Mouse (Mus musculus) lung, postnatal 0 days (tissue): ENCODE results near the gene Fam110c. TPM values are rescaled to one million over a fixed set of nuclear protein-coding genes. Genes with fewer than 3 reads are reported as not detected.

ENCODE experiments used
- ATAC-seq: fragments of 200-750 bp; cut with Nextera tagmentation; 2 replicates; pipeline ENCODE4 v1.8.0; 2017; ENCODE audit warnings: moderate library complexity
- DNase-seq: peaks from one replicate; pipeline ENCODE4 v3.0.0-alpha.2; 2016; ENCODE audit warnings: low spot score
- H3K27ac ChIP-seq: fragments of 300-500 bp; sonication (generic); 2 replicates; pipeline ENCODE4 v1.5.1; 2014; ENCODE audit warnings: antibody characterized with exemption, mild to moderate bottlenecking, low read length, mixed read lengths
- H3K27me3 ChIP-seq: fragments of 300-500 bp; sonication (generic); replicated peaks from 2 replicates; pipeline ENCODE4 v1.6.1; 2014; ENCODE audit warnings: low read length, mixed read lengths; ENCODE audit not compliant: insufficient read depth
- H3K36me3 ChIP-seq: fragments of 300-500 bp; sonication (generic); 2 replicates; pipeline ENCODE4 v1.6.1; 2014; ENCODE audit warnings: low read length, mixed read lengths; ENCODE audit not compliant: insufficient read depth
- H3K4me1 ChIP-seq: fragments of 300-500 bp; sonication (generic); 2 replicates; pipeline ENCODE4 v1.6.1; 2014; ENCODE audit warnings: antibody characterized with exemption, low read depth, low read length, mixed read lengths; ENCODE audit not compliant: insufficient read depth
- H3K4me2 ChIP-seq: fragments of 300-500 bp; sonication (generic); replicated peaks from 2 replicates; pipeline ENCODE4 v1.6.1; 2014; ENCODE audit warnings: low read depth, mild to moderate bottlenecking, low read length, moderate library complexity, mixed read lengths
- H3K4me3 ChIP-seq: fragments of 300-500 bp; sonication (generic); 2 replicates; pipeline ENCODE4 v1.5.1; 2014; ENCODE audit warnings: low read depth, low read length
- H3K9ac ChIP-seq: fragments of 300-500 bp; sonication (generic); replicated peaks from 2 replicates; pipeline ENCODE4 v1.6.1; 2014; ENCODE audit warnings: low read depth, mild to moderate bottlenecking
- H3K9me3 ChIP-seq: fragments of 300-500 bp; sonication (generic); 2 replicates; pipeline ENCODE4 v1.6.1; 2016; ENCODE audit warnings: low read length, mixed read lengths
- CTCF ChIP-seq: IDR thresholded peaks from 2 replicates; pipeline ENCODE4 v1.5.1; 2016; ENCODE audit warnings: antibody characterized with exemption, mild to moderate bottlenecking
- EP300 ChIP-seq: IDR thresholded peaks from 2 replicates; pipeline ENCODE4 v1.6.1; 2016; ENCODE audit warnings: antibody characterized with exemption, mild to moderate bottlenecking, control low read depth
- WGBS: fragments of 180-500 bp; shearing (Covaris S2); extraction: QIAGEN DNeasy Blood & Tissue Kit; methylation state at CpG from one replicate; pipeline ENCODE4 v1.1.7; 2014; 5-methylcytosine and 5-hydroxymethylcytosine counted together
- polyA plus RNA-seq: library from polyadenylated mRNA; unstranded; fragments of >200 nt; fragmentation: Nextera tagmentation; extraction: Ambion mirVana; gene quantifications from 2 replicates; pipeline ENCODE4 v1.2.1, GENCODE M21; 2015

The Fam110c gene
- polyA plus RNA-seq, result 2.7 and 3.1 TPM in 2 replicates

- Histone ChIP-seq H3K36me3 (no peaks in the 10 kb centered on the region), H3K4me3 (peak within 1 kb of the TSS; percentile 49), H3K27ac (peak within 1 kb of the TSS; percentile 26; the same call in 1 of the 2 replicates), H3K4me2 (peak within 1 kb of the TSS; percentile 84), H3K27me3 (peaks cover 13% of the 10 kb centered on the region), H3K9ac (peak within 1 kb of the TSS; percentile 52; the same call in 1 of the 2 replicates), H3K4me1 (no peaks in the 10 kb centered on the region), H3K9me3 (no peaks in the 10 kb centered on the region)
- TF ChIP-seq CTCF (peak; percentile 39), EP300 (no peak)
- DNase-seq (peak; percentile 90), ATAC-seq (peak; percentile 94)
- 2% methylated on average over 43 of the region's 50 CpGs for WGBS
These were observed at the start of gene Fam110c for GRCm38 (mm10) chr12:31073412-31074354. TSS of gene Fam110c (plus strand) at chr12:31073861.

DNA sequence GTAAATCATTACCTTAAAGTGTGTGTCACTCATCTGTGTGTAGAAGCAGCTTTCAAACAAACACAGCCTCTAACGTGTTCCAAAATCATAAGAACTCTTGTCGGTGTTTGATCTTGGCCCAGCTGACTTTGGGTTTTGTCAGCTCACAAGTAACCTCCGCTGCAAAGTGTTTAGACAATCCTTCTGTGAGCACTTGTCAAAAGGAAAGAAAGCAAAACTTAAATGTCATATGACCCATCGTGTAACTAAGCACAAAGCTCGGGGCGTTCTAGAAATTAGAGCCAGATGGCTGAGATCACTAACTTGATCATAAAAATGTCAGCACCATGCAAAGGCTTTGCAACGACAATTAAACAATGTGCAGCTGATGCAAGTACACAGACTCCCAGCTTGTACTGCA is 47.2 kb upstream of the Fam110c start:
- Histone ChIP-seq H3K9me3 (no peaks in the 10 kb centered on the region), H3K4me3 (no peak overlapping the region), H3K27me3 (no peaks in the 10 kb centered on the region), H3K9ac (no peak overlapping the region), H3K27ac (no peak overlapping the region), H3K4me2 (no peak overlapping the region), H3K4me1 (no peaks in the 10 kb centered on the region), H3K36me3 (no peaks in the 10 kb centered on the region)
- 9% methylated on average over 7 of the region's 7 CpGs for WGBS
- peak; percentile 96 for ATAC-seq
- DNase-seq, result peak; percentile 89
- no peak for TF ChIP-seq CTCF
- peak; percentile 90 for TF ChIP-seq EP300

DNA sequence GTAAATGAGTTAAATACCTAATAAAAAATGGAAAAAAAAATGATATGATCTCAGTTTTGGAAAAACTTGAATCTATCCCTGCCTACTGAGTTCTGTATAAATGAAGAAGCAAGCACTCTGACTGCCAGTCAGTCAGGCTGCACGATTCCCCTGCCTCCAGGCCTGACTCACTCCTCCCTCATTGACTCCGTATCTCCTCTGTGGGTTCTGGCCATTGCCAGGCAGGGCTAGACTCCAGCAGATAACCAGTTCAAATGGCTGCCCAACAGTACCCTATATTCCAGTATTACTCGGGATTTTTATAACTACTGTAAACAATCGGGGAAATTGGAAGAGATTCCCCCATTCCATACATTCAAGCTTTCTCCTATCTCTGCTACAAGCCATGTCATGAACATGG is 21.6 kb upstream of the Fam110c start:
- Histone ChIP-seq H3K4me1 (no peaks in the 10 kb centered on the region), H3K9ac (no peak overlapping the region), H3K9me3 (no peaks in the 10 kb centered on the region), H3K4me2 (no peak overlapping the region), H3K36me3 (no peaks in the 10 kb centered on the region), H3K4me3 (no peak overlapping the region), H3K27me3 (no peaks in the 10 kb centered on the region), H3K27ac (no peak overlapping the region)
- 85% methylated on average over 4 of the region's 4 CpGs for WGBS
- TF ChIP-seq EP300, result no peak
- no peak for TF ChIP-seq CTCF
- DNase-seq (no peak), ATAC-seq (no peak)

DNA sequence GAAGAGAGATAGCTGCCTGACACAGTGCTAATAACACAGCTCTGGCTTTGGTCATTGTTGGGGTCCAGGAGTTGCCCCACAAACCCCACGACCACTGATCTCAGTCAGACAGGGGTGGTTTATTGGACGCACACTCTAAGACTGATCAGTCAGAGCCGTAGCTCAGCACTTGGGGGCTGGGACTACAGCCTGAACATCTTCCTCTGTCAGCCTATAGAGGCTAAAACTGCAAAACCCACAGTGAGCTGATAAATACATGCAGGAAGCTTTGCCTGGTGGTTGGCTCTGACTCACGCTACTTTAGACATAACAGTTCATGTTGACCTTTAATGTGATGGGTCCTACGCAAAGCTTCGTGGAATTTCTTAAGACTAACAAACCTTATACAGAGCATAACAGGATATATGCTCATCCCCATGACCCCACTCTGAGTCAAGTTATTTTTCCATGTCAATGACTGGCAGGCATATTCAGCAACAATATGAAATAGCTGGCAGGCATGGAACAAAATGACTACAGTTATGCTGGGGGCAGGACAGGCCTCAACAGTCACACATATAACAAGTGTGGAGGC is 17.3 kb upstream of the Fam110c start:
- DNase-seq (peak; percentile 22), ATAC-seq (peak; percentile 25; the same call in 1 of the 2 replicates)
- WGBS, result 51% methylated on average over 6 of the region's 6 CpGs
- Histone ChIP-seq H3K9ac (no peak overlapping the region), H3K4me1 (no peaks in the 10 kb centered on the region), H3K27me3 (no peaks in the 10 kb centered on the region), H3K9me3 (no peaks in the 10 kb centered on the region), H3K4me2 (no peak overlapping the region), H3K27ac (no peak overlapping the region), H3K36me3 (no peaks in the 10 kb centered on the region), H3K4me3 (no peak overlapping the region)
- TF ChIP-seq EP300, result no peak
- TF ChIP-seq CTCF, result no peak

GRCm38 (mm10) chr12:31059393-31059853 is 14.2 kb upstream of the Fam110c start:
- H3K36me3 ChIP-seq, result no peaks in the 10 kb centered on the region
- H3K27me3 ChIP-seq, result no peaks in the 10 kb centered on the region
- H3K4me2 ChIP-seq, result no peak overlapping the region
- DNase-seq (peak; percentile 67), ATAC-seq (peak; percentile 37; the same call in 1 of the 2 replicates)
- no peaks in the 10 kb centered on the region for H3K9me3 ChIP-seq
- WGBS, result 24% methylated on average over 8 of the region's 8 CpGs
- H3K27ac ChIP-seq, result no peak overlapping the region
- no peak overlapping the region for H3K4me3 ChIP-seq
- no peaks in the 10 kb centered on the region for H3K4me1 ChIP-seq
- no peak overlapping the region for H3K9ac ChIP-seq
- TF ChIP-seq EP300, result no peak
- TF ChIP-seq CTCF, result no peak

DNA sequence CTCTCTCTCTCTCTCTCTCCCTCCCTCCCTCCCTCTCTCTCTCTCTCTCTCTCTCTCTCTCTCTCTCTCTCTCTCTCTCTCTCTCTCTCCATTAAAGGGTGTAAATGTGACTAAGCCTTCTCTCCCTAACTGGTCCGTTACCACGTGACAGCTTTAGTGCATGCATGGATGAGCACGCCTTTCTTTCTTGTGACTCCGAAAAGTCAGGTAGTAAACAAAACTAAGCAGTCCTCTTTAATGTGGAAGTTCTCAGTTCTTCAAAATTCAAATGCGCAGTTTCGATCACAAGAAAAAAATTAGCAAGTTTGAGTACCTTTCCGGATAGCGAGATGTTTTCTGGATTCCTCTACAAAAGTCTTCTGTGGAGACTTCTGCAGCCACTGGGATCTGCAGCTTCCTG is 13.4 kb upstream of the Fam110c start:
- DNase-seq (no peak), ATAC-seq (no peak)
- 60% methylated on average over 8 of the region's 8 CpGs for WGBS
- no peak overlapping the region for H3K9ac ChIP-seq
- H3K27me3 ChIP-seq, result no peaks in the 10 kb centered on the region
- H3K9me3 ChIP-seq, result no peaks in the 10 kb centered on the region
- H3K27ac ChIP-seq, result no peak overlapping the region
- H3K4me3 ChIP-seq, result no peak overlapping the region
- H3K4me1 ChIP-seq, result no peaks in the 10 kb centered on the region
- no peaks in the 10 kb centered on the region for H3K36me3 ChIP-seq
- TF ChIP-seq EP300 (no peak), CTCF (no peak)
- H3K4me2 ChIP-seq, result no peak overlapping the region
